Mouse (Mus musculus) embryonic facial prominence, embryonic 13.5 days (tissue): ENCODE measurements at regions not wholly inside any gene's neighbourhood (a gene's known extent, or its start where the extent isn't known, plus 50 kb on each side); places are given as distances from the start of the nearest gene placed in this dataset.

Source experiments
- ATAC-seq: fragments of 200-750 bp; cut with Nextera tagmentation; 2 replicates; pipeline ENCODE4 v1.8.0; 2017; ENCODE audit warnings: low read depth; ENCODE audit not compliant: insufficient number of reproducible peaks, insufficient read depth, low FRiP score, low TSS enrichment
- H3K27ac ChIP-seq: fragments of 300-500 bp; sonication (generic); 2 replicates; pipeline ENCODE4 v1.5.1; 2015; ENCODE audit warnings: moderate library complexity, mild to moderate bottlenecking, inconsistent platforms
- H3K27me3 ChIP-seq: fragments of 300-500 bp; sonication (generic); 2 replicates; pipeline ENCODE4 v1.6.1; 2015; ENCODE audit warnings: mild to moderate bottlenecking, inconsistent platforms
- H3K36me3 ChIP-seq: fragments of 300-500 bp; sonication (generic); 2 replicates; pipeline ENCODE4 v1.6.1; 2015; ENCODE audit warnings: mild to moderate bottlenecking, inconsistent platforms
- H3K4me1 ChIP-seq: fragments of 300-500 bp; sonication (generic); 2 replicates; pipeline ENCODE4 v1.6.1; 2015; ENCODE audit warnings: inconsistent platforms
- H3K4me2 ChIP-seq: fragments of 300-500 bp; sonication (generic); 2 replicates; pipeline ENCODE4 v1.6.1; 2015; ENCODE audit warnings: moderate library complexity, mild to moderate bottlenecking, inconsistent platforms
- H3K4me3 ChIP-seq: fragments of 300-500 bp; sonication (generic); 2 replicates; pipeline ENCODE4 v1.5.1; 2015; ENCODE audit warnings: mild to moderate bottlenecking, inconsistent platforms
- H3K9ac ChIP-seq: fragments of 300-500 bp; sonication (generic); 2 replicates; pipeline ENCODE4 v1.6.1; 2015; ENCODE audit warnings: mild to moderate bottlenecking, inconsistent platforms
- H3K9me3 ChIP-seq: fragments of 300-500 bp; sonication (generic); 2 replicates; pipeline ENCODE4 v1.6.1; 2016; ENCODE audit warnings: inconsistent platforms
- WGBS: fragments of 180-500 bp; shearing (Covaris S2); methylation state at CpG from one replicate; pipeline ENCODE4 v1.1.7; 2015; ENCODE audit warnings: mixed read lengths; 5-methylcytosine and 5-hydroxymethylcytosine counted together

- Histone ChIP-seq H3K9me3 (no peaks in the 10 kb centered on the region), H3K36me3 (no peaks in the 10 kb centered on the region), H3K4me1 (0 out of 2 replicates have a peak, but pooled peaks cover 12% of the 10 kb centered on the region), H3K9ac (no peak overlapping the region), H3K4me2 (no peak overlapping the region), H3K27ac (no peak overlapping the region), H3K4me3 (no peak overlapping the region), H3K27me3 (no peaks in the 10 kb centered on the region)
- WGBS: 77% methylated on average over 2 of the region's 2 CpGs
- no peak for ATAC-seq
Observed at GRCm38 (mm10) chr12:70589315-70589742, 136.4 kb downstream of the Tmx1 start.

DNA sequence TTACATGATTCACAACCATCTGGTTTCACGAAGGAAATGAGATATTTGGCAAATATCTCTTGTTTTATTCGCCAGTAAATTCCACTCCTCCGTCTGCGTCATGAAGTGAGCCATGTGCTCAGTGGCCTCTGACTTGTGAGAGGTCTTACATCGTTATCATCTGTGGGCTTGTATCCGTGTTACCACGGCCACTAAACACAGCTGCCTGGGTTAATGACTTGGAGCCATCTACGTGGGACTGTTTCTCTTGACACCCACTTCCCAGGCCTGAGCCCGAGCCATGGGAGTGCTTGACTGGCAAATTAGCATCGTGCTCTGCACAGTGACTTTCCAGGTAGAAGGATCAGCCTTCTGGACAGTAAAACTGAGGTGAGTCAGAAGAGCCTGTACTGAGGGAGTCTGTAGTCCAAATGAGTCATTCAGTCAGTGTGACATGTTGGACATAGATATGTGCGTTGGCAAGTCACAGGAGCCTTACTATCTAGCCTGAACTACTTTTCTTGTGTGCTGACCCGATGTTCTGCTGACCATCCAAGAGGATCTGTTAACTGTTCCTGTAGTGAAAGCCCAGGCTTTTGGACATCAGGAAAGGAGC lies 137.7 kb downstream of the Tmx1 start:
- Histone ChIP-seq H3K4me2 (no peak overlapping the region), H3K4me1 (0 out of 2 replicates have a peak, but pooled peaks cover 12% of the 10 kb centered on the region), H3K27me3 (no peaks in the 10 kb centered on the region), H3K9me3 (no peaks in the 10 kb centered on the region), H3K27ac (no peak overlapping the region), H3K9ac (no peak overlapping the region), H3K36me3 (no peaks in the 10 kb centered on the region), H3K4me3 (no peak overlapping the region)
- no peak for ATAC-seq
- WGBS: 85% methylated on average over 12 of the region's 12 CpGs

- Histone ChIP-seq H3K27ac (no peak overlapping the region), H3K27me3 (no peaks in the 10 kb centered on the region), H3K4me1 (peaks cover 17% of the 10 kb centered on the region; the same call in 1 of the 2 replicates), H3K4me2 (no peak overlapping the region), H3K4me3 (no peak overlapping the region), H3K36me3 (no peaks in the 10 kb centered on the region), H3K9me3 (no peaks in the 10 kb centered on the region), H3K9ac (no peak overlapping the region)
- WGBS: 90% methylated on average over 4 of the region's 4 CpGs
- no peak for ATAC-seq
Observed at GRCm38 (mm10) chr12:70592821-70593220, 139.9 kb downstream of the Tmx1 start.

- WGBS: 82% methylated on average over 15 of the region's 15 CpGs
- no peaks in the 10 kb centered on the region for H3K27me3 ChIP-seq
- H3K4me3 ChIP-seq: no peak overlapping the region
- ATAC-seq: no peak
- peaks cover 11% of the 10 kb centered on the region; the same call in 1 of the 2 replicates for H3K4me1 ChIP-seq
- H3K27ac ChIP-seq: peak overlapping the region; percentile 11; the same call in 1 of the 2 replicates
- no peaks in the 10 kb centered on the region for H3K36me3 ChIP-seq
- no peak overlapping the region for H3K9ac ChIP-seq
- H3K9me3 ChIP-seq: no peaks in the 10 kb centered on the region
- no peak overlapping the region for H3K4me2 ChIP-seq
Observed at GRCm38 (mm10) chr12:70598211-70598701, 145.4 kb downstream of the Tmx1 start.

- Histone ChIP-seq H3K27ac (no peak overlapping the region), H3K9me3 (no peaks in the 10 kb centered on the region), H3K27me3 (no peaks in the 10 kb centered on the region), H3K4me1 (peaks cover 11% of the 10 kb centered on the region; the same call in 1 of the 2 replicates), H3K4me3 (no peak overlapping the region), H3K36me3 (no peaks in the 10 kb centered on the region), H3K4me2 (no peak overlapping the region), H3K9ac (no peak overlapping the region)
- no peak for ATAC-seq
- 83% methylated on average over 6 of the region's 6 CpGs for WGBS
Observed at GRCm38 (mm10) chr12:70599731-70600130, 146.8 kb downstream of the Tmx1 start.

GRCm38 (mm10) chr12:70603869-70604268 lies 151.0 kb downstream of the Tmx1 start:
- Histone ChIP-seq H3K27me3 (no peaks in the 10 kb centered on the region), H3K4me3 (no peak overlapping the region), H3K27ac (no peak overlapping the region), H3K9ac (no peak overlapping the region), H3K4me2 (no peak overlapping the region), H3K4me1 (0 out of 2 replicates have a peak, but pooled peaks cover 3% of the 10 kb centered on the region), H3K9me3 (no peaks in the 10 kb centered on the region), H3K36me3 (no peaks in the 10 kb centered on the region)
- 92% methylated on average over 1 of the region's 1 CpGs for WGBS
- ATAC-seq: no peak

DNA sequence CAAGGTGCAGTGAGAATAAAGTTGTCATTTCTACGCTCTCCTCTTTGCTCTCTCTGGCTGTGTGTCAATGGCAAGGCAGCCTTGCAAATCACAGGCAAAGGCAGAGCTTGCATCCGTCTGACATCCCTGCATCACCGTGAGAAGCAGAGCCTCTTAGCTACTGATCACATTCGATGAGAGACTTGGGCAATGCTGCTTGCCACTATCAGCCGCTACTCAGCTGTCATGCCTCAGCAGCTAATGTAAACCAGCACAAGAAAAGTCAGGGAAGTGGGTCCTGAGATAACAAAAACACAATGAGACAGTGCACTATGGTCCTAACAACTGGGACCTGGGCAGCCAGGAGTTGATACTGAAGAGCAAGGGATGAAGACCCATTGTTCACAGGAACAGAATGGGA lies 155.8 kb downstream of the Tmx1 start:
- ATAC-seq: no peak

GRCm38 (mm10) chr12:70609116-70609871 lies 156.4 kb downstream of the Tmx1 start:
- no peak overlapping the region for H3K27ac ChIP-seq
- no peak overlapping the region for H3K4me3 ChIP-seq
- H3K4me2 ChIP-seq: no peak overlapping the region
- H3K9me3 ChIP-seq: no peaks in the 10 kb centered on the region
- ATAC-seq: no peak
- no peaks in the 10 kb centered on the region for H3K27me3 ChIP-seq
- no peaks in the 10 kb centered on the region for H3K36me3 ChIP-seq
- no peak overlapping the region for H3K9ac ChIP-seq
- WGBS: 72% methylated on average over 7 of the region's 7 CpGs
- 0 out of 2 replicates have a peak, but pooled peaks cover 3% of the 10 kb centered on the region for H3K4me1 ChIP-seq

More for the DNA sequence above, 155.8 kb downstream of the Tmx1 start:
- Histone ChIP-seq H3K4me3 (no peak overlapping the region), H3K27me3 (no peaks in the 10 kb centered on the region), H3K27ac (no peak overlapping the region), H3K4me2 (no peak overlapping the region), H3K4me1 (0 out of 2 replicates have a peak, but pooled peaks cover 3% of the 10 kb centered on the region), H3K36me3 (no peaks in the 10 kb centered on the region), H3K9me3 (no peaks in the 10 kb centered on the region), H3K9ac (no peak overlapping the region)
- WGBS: 71% methylated on average over 5 of the region's 5 CpGs

GRCm38 (mm10) chr12:70611891-70612290 lies 159.0 kb downstream of the Tmx1 start:
- H3K27me3 ChIP-seq: no peaks in the 10 kb centered on the region
- no peaks in the 10 kb centered on the region for H3K36me3 ChIP-seq
- H3K9ac ChIP-seq: no peak overlapping the region
- H3K4me3 ChIP-seq: no peak overlapping the region
- no peak for ATAC-seq
- H3K4me1 ChIP-seq: peaks cover 9% of the 10 kb centered on the region
- no peaks in the 10 kb centered on the region for H3K9me3 ChIP-seq
- WGBS: 84% methylated on average over 5 of the region's 5 CpGs
- no peak overlapping the region for H3K27ac ChIP-seq
- no peak overlapping the region for H3K4me2 ChIP-seq

GRCm38 (mm10) chr12:70613244-70613643 lies 160.3 kb downstream of the Tmx1 start:
- Histone ChIP-seq H3K9ac (no peak overlapping the region), H3K27me3 (no peaks in the 10 kb centered on the region), H3K4me1 (peaks cover 9% of the 10 kb centered on the region), H3K4me3 (no peak overlapping the region), H3K4me2 (no peak overlapping the region), H3K9me3 (no peaks in the 10 kb centered on the region), H3K36me3 (no peaks in the 10 kb centered on the region), H3K27ac (no peak overlapping the region)
- WGBS: 80% methylated on average over 5 of the region's 5 CpGs
- no peak for ATAC-seq

- H3K4me3 ChIP-seq: no peak overlapping the region
- H3K36me3 ChIP-seq: no peaks in the 10 kb centered on the region
- no peaks in the 10 kb centered on the region for H3K9me3 ChIP-seq
- ATAC-seq: no peak
- no peaks in the 10 kb centered on the region for H3K27me3 ChIP-seq
- peaks cover 9% of the 10 kb centered on the region for H3K4me1 ChIP-seq
- 44% methylated on average over 2 of the region's 2 CpGs for WGBS
- no peak overlapping the region for H3K4me2 ChIP-seq
- H3K9ac ChIP-seq: no peak overlapping the region
- no peak overlapping the region for H3K27ac ChIP-seq
Observed at GRCm38 (mm10) chr12:70614101-70614500, 161.2 kb downstream of the Tmx1 start.

DNA sequence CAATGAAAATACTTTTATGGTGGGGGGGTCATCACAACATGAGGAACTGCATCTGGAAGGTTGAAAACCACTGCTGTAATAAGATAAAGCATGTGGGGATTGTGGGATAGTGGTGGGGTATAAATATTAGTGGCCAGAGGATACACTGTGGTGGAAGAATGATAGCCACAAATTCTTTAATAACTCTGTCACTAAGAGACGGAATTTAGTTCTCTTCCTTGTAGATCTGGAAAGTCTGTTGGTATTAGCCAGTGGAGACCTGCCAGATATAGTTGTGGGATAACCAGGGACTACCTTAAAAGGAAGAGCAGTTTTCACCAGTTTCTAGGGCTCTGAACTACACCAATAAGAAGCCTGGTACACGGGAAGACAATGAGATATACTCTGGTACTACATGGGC lies 161.8 kb downstream of the Tmx1 start:
- Histone ChIP-seq H3K4me3 (no peak overlapping the region), H3K27ac (no peak overlapping the region), H3K36me3 (no peaks in the 10 kb centered on the region), H3K9me3 (no peaks in the 10 kb centered on the region), H3K4me2 (no peak overlapping the region), H3K9ac (no peak overlapping the region), H3K4me1 (peaks cover 9% of the 10 kb centered on the region), H3K27me3 (no peaks in the 10 kb centered on the region)
- ATAC-seq: no peak
- WGBS: 82% methylated on average over 2 of the region's 2 CpGs
